Mouse (Mus musculus) kidney, adult 2 months (tissue): ENCODE results near the gene S100a7a.

Experiments used
- CTCF ChIP-seq: fragments of 200-500 bp; conservative IDR thresholded peaks from 2 replicates; pipeline ENCODE4 v1.5.1; 2011; ENCODE audit warnings: low read depth, mild to moderate bottlenecking, control low read depth, low read length, moderate library complexity, mixed read lengths; ENCODE audit not compliant: insufficient read depth, insufficient read length
- POLR2A ChIP-seq: fragments of 200-500 bp; IDR thresholded peaks from one replicate; pipeline ENCODE4 v1.6.1; 2011; ENCODE audit warnings: low read depth, low read length, control low read depth

- TF ChIP-seq CTCF (peak; percentile 78), POLR2A (no peak)
Observed at GRCm38 (mm10) chr3:90615415-90615814, 38.4 kb upstream of the S100a7a start.
